Mouse (Mus musculus): ENCODE data around the gene Nr4a1.

The Nr4a1 gene

DNA sequence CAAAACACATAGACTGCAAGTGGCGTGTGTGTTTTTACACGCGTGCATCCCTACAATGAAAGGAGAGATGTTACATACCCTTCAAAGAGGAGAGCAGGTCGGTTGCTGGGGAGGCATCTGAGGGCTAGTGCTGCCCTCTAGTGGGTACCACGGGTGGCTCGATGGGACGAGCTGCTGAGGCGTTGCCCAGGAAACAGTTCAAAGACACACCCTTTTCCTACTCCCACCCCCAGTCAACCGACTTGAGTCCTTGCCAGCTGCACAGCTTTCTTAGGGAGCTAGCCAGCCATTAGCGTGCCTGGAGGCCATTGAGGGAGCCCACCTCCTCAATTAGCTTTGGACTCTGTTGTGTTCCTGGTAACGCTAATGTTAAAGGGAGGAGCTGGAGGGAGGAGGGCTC, 61.8 kb downstream of the Nr4a1 start:
- peak; percentile 82 to 91 for DNase-seq (ENCODE audit: low spot score in 2 of 2)

- no peak for DNase-seq (ENCODE audit: low spot score in 2 of 2)
Observed at GRCm38 (mm10) chr15:101316279-101316912, 62.3 kb downstream of the Nr4a1 start.

DNA sequence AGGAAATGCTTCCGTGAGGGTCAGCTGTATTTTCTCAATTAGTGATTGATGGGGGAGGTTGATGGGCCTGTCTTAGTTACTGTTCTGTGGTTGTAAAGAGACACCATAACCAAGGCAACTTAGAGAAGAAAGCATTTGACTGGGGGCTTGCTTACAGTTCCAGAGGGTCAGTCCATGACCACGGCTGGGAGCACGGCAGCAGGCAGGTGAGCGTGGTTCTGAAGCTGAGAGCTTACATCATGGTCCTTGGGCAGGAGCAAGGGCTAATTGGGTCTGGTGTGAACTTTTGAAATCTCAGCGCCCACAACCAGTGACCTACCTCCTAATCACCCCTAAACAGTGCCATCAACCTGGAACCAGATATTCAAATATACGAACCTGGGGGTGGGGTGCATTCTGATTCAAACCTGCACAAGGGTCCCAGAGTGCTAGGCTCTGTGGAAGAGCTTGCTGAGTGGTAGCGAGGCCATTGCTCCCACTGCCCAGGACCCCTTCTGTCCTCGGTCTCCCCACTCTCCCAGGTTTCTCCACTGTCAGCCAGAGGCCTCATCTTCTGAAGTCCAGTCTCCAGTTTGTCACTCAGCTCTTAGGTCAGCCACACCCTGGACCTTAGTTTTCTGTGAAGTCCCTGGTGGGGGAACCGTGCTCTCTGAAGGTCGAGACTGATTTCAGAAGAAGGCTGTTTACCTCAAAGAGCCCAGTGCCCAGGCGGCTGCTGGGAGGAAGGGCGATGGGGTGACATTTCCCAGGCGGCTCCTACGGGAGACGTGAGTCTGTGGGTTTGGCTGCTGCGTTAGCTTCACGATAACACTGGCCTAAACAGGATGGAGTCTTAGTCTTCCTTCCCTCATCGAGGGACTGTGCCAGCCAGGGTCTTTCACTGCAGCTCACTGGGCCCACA, 63.1 kb downstream of the Nr4a1 start:
- no peak for DNase-seq (ENCODE audit: low spot score in 2 of 2)

DNA sequence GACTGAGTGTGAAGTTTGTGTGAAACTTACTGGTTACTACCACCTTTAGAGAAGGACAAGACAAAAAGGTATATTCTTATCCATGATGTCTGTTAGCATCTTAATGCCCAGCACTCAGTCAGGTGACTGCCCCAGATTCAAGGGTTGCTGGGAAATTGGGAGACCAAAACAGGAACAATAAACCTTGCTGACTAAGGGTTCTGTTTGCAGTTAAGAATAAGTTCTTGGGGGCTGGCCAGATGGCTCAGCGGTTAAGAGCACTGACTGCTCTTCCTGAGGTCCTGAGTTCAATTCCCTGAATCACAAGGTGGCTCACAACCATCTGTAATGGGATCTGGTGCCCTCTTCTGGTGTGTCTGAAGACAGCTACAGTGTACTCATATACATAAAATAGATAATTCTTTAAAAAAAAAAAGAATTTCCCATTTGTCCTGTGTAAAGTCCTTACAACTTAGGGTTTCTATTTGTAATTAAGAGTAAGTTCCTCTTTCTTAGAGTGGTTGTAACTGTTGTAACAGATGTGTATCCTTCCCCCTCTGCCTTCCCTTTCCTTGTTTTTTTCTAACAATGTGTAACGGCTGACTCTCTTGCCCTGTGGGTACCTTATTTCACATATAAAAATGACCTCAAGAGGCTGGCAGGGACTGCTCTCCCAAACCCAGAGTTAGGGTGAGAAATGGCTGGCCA, 63.9 kb downstream of the Nr4a1 start:
- DNase-seq (ENCODE audit: low spot score in 2 of 2): peak in 1 of 2 experiments; percentile 12

DNA sequence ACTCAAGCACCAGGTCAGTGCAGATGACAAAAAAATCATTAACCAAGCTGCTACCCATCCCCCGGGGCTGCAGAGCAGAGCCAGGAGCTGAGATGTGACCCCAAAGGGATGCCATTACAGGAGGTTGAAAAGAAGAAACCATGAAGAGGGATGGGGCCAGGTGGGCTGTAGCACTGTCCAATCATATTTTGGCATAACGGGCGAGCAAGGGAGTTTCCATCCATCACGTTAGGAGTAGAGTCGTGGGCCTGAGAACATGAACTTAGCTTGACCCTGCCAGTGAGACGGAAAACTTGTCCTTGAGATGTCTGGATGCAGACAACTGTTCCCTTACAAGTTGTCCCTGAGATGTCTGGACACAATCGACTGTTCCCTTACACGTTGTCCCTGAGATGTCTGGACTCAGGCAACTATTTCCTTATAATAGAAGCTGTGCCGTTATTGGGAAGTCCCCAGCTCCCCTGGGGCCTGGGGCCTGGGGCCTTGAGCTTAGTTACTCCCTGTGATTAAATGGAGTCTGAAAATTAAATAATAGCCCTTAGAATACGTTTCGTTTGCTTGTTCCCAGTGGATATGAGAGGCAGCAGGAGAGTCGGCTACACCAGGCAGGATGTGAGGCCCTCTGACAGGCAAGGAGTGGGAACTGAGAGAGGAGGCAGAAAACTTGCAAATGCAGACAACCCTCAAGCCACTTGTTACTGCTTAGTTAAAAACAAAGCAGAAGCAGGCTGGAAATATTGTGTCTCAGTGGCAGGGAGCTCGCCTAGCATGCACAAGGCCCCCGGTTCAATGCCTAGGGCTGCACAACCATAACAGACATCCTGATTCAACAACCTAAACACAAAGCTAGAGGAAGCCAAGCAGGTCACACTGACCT, 65.1 kb downstream of the Nr4a1 start:
- no peak for DNase-seq (ENCODE audit: low spot score in 2 of 2)

GRCm38 (mm10) chr15:101320010-101320617, 66.0 kb downstream of the Nr4a1 start:
- DNase-seq (ENCODE audit: low spot score in 2 of 2): no peak

DNA sequence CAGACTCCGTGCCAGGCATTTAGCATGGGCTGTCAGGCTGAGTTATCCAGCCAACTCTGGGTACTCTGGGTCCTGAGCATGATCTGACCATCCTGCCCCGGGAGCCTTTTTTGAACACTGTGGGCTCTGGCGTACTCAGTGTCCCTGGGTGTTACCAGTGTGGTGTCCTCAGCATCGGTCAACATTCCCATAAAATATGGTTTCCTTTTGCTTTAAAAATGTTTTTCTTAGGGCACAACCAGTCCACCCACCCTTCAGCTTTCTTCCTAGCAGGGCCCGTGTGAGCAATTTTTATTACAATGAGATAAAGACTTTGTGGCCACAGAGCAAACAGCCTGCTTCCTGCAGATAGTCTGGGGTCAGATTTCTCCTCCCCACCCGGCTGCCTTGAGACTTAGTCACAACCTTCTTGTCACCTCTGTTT, 66.6 kb downstream of the Nr4a1 start:
- DNase-seq (ENCODE audit: low spot score in 2 of 2): no peak

GRCm38 (mm10) chr15:101321126-101321525, 67.1 kb downstream of the Nr4a1 start:
- DNase-seq (ENCODE audit: low spot score in 2 of 2): no peak

GRCm38 (mm10) chr15:101322106-101322505, 68.0 kb downstream of the Nr4a1 start:
- DNase-seq (ENCODE audit: low spot score in 2 of 2): no peak

- no peak for DNase-seq (ENCODE audit: low spot score in 2 of 2)
Observed at GRCm38 (mm10) chr15:101322640-101323039, 68.6 kb downstream of the Nr4a1 start.

GRCm38 (mm10) chr15:101323511-101323910, 69.4 kb downstream of the Nr4a1 start:
- DNase-seq (ENCODE audit: low spot score in 2 of 2): no peak

Data from spleen, postnatal 4 days (tissue).